ENCODE assay signal across 16 mouse cellular contexts in genomic region chr17:56106981-56107380, GRCm38 (mm10). TPM values are rescaled to one million over a fixed set of nuclear protein-coding genes. Genes with fewer than 3 reads are reported as not detected.
"Had no signal": no experiment of that assay in that cellular context is flagged by ENCODE, and none has a peak within 500 bp of the region (broad histone marks: within the 10 kb centered on the region; RNA-seq: fewer than 3 reads in every experiment).

No protein-coding gene starts in this region.

- H3K4me3 ChIP-seq: limb, embryonic 12.5 days; limb, embryonic 15.5 days; midbrain, embryonic 13.5 days had no signal

- H3K4me1 ChIP-seq: limb, embryonic 12.5 days; limb, embryonic 15.5 days; midbrain, embryonic 13.5 days had no signal

- H3K27ac ChIP-seq: kidney, postnatal 0 days; limb, embryonic 12.5 days; limb, embryonic 15.5 days; liver, embryonic 14.5 days; macrophage; midbrain, embryonic 13.5 days had no signal

- H3K27me3 ChIP-seq: limb, embryonic 12.5 days; limb, embryonic 15.5 days; midbrain, embryonic 13.5 days had no signal

- ATAC-seq: liver, postnatal 0 days; lung, postnatal 0 days; midbrain, embryonic 13.5 days had no signal

- H3K9ac ChIP-seq: limb, embryonic 12.5 days; limb, embryonic 15.5 days; liver, embryonic 14.5 days; liver, postnatal 0 days; lung, embryonic 14.5 days; midbrain, embryonic 13.5 days had no signal

- H3K9me3 ChIP-seq: limb, embryonic 12.5 days; limb, embryonic 15.5 days; midbrain, embryonic 13.5 days had no signal

- H3K4me2 ChIP-seq: limb, embryonic 12.5 days; limb, embryonic 15.5 days; liver, embryonic 11.5 days; lung, embryonic 14.5 days; midbrain, embryonic 13.5 days had no signal

- DNase-seq: left cerebral cortex, postnatal 4 days; liver, postnatal 0 days; lung, embryonic 14.5 days; thymus, adult 18-20 months; thymus, postnatal 36 days had no signal

RNA-seq across cellular contexts. Expression of gene Plin4, which starts 2.6 kb away (rescaled TPM):
- polyA plus RNA-seq: macrophage had no signal

RNA-seq across cellular contexts. Expression of gene Plin5, which starts 10.4 kb away (rescaled TPM):
- polyA plus RNA-seq: macrophage had no signal

RNA-seq across cellular contexts. Expression of gene Lrg1, which starts 14.8 kb away (rescaled TPM):
- total RNA-seq: layer of hippocampus, postnatal 10 days; left cerebral cortex, postnatal 4 days had no signal
- polyA plus RNA-seq: kidney, embryonic 14.5 days; limb, embryonic 12.5 days; neural tube, embryonic 11.5 days had no signal
